Mouse (Mus musculus) midbrain, embryonic 16.5 days (tissue): ENCODE results near the gene Gm20388. TPM values are rescaled to one million over a fixed set of nuclear protein-coding genes. Genes with fewer than 3 reads are reported as not detected.

ENCODE experiments used
- ATAC-seq: fragments of 200-750 bp; cut with Nextera tagmentation; 2 replicates; pipeline ENCODE4 v1.8.0; 2017; ENCODE audit warnings: moderate TSS enrichment
- H3K27ac ChIP-seq: fragments of 300-500 bp; sonication (generic); 2 replicates; pipeline ENCODE4 v1.5.1; 2014; ENCODE audit warnings: mild to moderate bottlenecking, low read length, mixed read lengths
- H3K27me3 ChIP-seq: fragments of 300-500 bp; sonication (generic); 2 replicates; pipeline ENCODE4 v1.6.1; 2014; ENCODE audit warnings: low read depth, low read length, mixed read lengths; ENCODE audit not compliant: control insufficient read depth, insufficient read depth
- H3K36me3 ChIP-seq: fragments of 300-500 bp; sonication (generic); 2 replicates; pipeline ENCODE4 v1.6.1; 2014; ENCODE audit warnings: mild to moderate bottlenecking, low read length, moderate library complexity, mixed read lengths; ENCODE audit not compliant: control insufficient read depth, insufficient read depth
- H3K4me1 ChIP-seq: fragments of 300-500 bp; sonication (generic); 2 replicates; pipeline ENCODE4 v1.6.1; 2014; ENCODE audit warnings: mild to moderate bottlenecking, low read length, mixed read lengths; ENCODE audit not compliant: control insufficient read depth, insufficient read depth
- H3K4me2 ChIP-seq: fragments of 300-500 bp; sonication (generic); 2 replicates; pipeline ENCODE4 v1.6.1; 2014; ENCODE audit warnings: mild to moderate bottlenecking, low read length, mixed read lengths
- H3K4me3 ChIP-seq: fragments of 300-500 bp; sonication (generic); 2 replicates; pipeline ENCODE4 v1.5.1; 2014; ENCODE audit warnings: low read depth, mild to moderate bottlenecking, low read length, moderate library complexity, mixed read lengths
- H3K9ac ChIP-seq: fragments of 300-500 bp; sonication (generic); 2 replicates; pipeline ENCODE4 v1.6.1; 2014; ENCODE audit warnings: low read depth, low read length, mixed read lengths
- H3K9me3 ChIP-seq: fragments of 300-500 bp; sonication (generic); replicated peaks from 2 replicates; pipeline ENCODE4 v1.6.1; 2014; ENCODE audit warnings: mild to moderate bottlenecking, low read length, mixed read lengths; ENCODE audit not compliant: control insufficient read depth, poor library complexity, severe bottlenecking
- WGBS: fragments of 180-500 bp; shearing (Covaris S2); extraction: QIAGEN DNeasy Blood & Tissue Kit; methylation state at CpG from one replicate; pipeline ENCODE4 v1.1.7; 2014; 5-methylcytosine and 5-hydroxymethylcytosine counted together
- polyA plus RNA-seq: library from polyadenylated mRNA; unstranded; fragments of >200 nt; fragmentation: Nextera tagmentation; extraction: Ambion mirVana; gene quantifications from 2 replicates; pipeline ENCODE4 v1.2.1, GENCODE M21; 2015

Gm20388 gene
- polyA plus RNA-seq, 1 experiment from 2014 or later, result 7.5 TPM

GRCm38 (mm10) chr8:121172567-121172966, 1261.9 kb downstream of the Gm20388 start:
- H3K9ac ChIP-seq, result no peak overlapping the region
- H3K27ac ChIP-seq, result no peak overlapping the region
- no peaks in the 10 kb centered on the region for H3K27me3 ChIP-seq
- ATAC-seq, result no peak
- H3K4me3 ChIP-seq, result no peak overlapping the region
- H3K36me3 ChIP-seq, result no peaks in the 10 kb centered on the region
- no peaks in the 10 kb centered on the region for H3K4me1 ChIP-seq
- 87% methylated on average over 8 of the region's 8 CpGs for WGBS
- no peak overlapping the region for H3K4me2 ChIP-seq
- H3K9me3 ChIP-seq, result no peaks in the 10 kb centered on the region

- no peak for ATAC-seq
- WGBS, result 73% methylated on average over 10 of the region's 10 CpGs
- no peaks in the 10 kb centered on the region for H3K36me3 ChIP-seq
Observed at GRCm38 (mm10) chr8:121174178-121174577, 1263.5 kb downstream of the Gm20388 start.

GRCm38 (mm10) chr8:121174721-121175539, 1264.3 kb downstream of the Gm20388 start:
- Histone ChIP-seq H3K4me1 (no peaks in the 10 kb centered on the region), H3K4me2 (no peak overlapping the region), H3K4me3 (no peak overlapping the region), H3K9me3 (no peaks in the 10 kb centered on the region), H3K27ac (no peak overlapping the region), H3K36me3 (no peaks in the 10 kb centered on the region), H3K27me3 (no peaks in the 10 kb centered on the region), H3K9ac (no peak overlapping the region)
- no peak for ATAC-seq
- 68% methylated on average over 29 of the region's 30 CpGs for WGBS

More at GRCm38 (mm10) chr8:121174178-121174577, 1263.5 kb downstream of the Gm20388 start:
- no peak overlapping the region for H3K4me2 ChIP-seq
- no peaks in the 10 kb centered on the region for H3K4me1 ChIP-seq
- H3K27me3 ChIP-seq, result no peaks in the 10 kb centered on the region
- no peak overlapping the region for H3K4me3 ChIP-seq
- no peak overlapping the region for H3K27ac ChIP-seq
- no peak overlapping the region for H3K9ac ChIP-seq
- H3K9me3 ChIP-seq, result no peaks in the 10 kb centered on the region

GRCm38 (mm10) chr8:121175540-121176090, 1265.0 kb downstream of the Gm20388 start:
- ATAC-seq, result no peak
- Histone ChIP-seq H3K27me3 (no peaks in the 10 kb centered on the region), H3K9me3 (no peaks in the 10 kb centered on the region), H3K4me3 (no peak overlapping the region), H3K36me3 (no peaks in the 10 kb centered on the region), H3K4me1 (0 out of 2 replicates have a peak, but pooled peaks cover under 1% of the 10 kb centered on the region), H3K27ac (no peak overlapping the region), H3K9ac (no peak overlapping the region), H3K4me2 (no peak overlapping the region)
- 71% methylated on average over 8 of the region's 8 CpGs for WGBS

- 0 out of 2 replicates have a peak, but pooled peaks have one; percentile 58 for ATAC-seq
- no peak overlapping the region for H3K9ac ChIP-seq
- H3K4me1 ChIP-seq, result peaks cover 3% of the 10 kb centered on the region; the same call in 1 of the 2 replicates
- no peak overlapping the region for H3K4me2 ChIP-seq
- H3K27me3 ChIP-seq, result no peaks in the 10 kb centered on the region
- H3K9me3 ChIP-seq, result no peaks in the 10 kb centered on the region
- H3K36me3 ChIP-seq, result no peaks in the 10 kb centered on the region
- WGBS, result 38% methylated on average over 3 of the region's 3 CpGs
- no peak overlapping the region for H3K27ac ChIP-seq
- H3K4me3 ChIP-seq, result no peak overlapping the region
Observed at GRCm38 (mm10) chr8:121176291-121176690, 1265.7 kb downstream of the Gm20388 start.

- H3K27me3 ChIP-seq, result no peaks in the 10 kb centered on the region
- no peak overlapping the region for H3K27ac ChIP-seq
- no peaks in the 10 kb centered on the region for H3K9me3 ChIP-seq
- no peak overlapping the region for H3K4me2 ChIP-seq
- peaks cover 3% of the 10 kb centered on the region; the same call in 1 of the 2 replicates for H3K4me1 ChIP-seq
- no peak for ATAC-seq
- no peak overlapping the region for H3K9ac ChIP-seq
- 40% methylated on average over 21 of the region's 21 CpGs for WGBS
- H3K36me3 ChIP-seq, result no peaks in the 10 kb centered on the region
- no peak overlapping the region for H3K4me3 ChIP-seq
Observed at GRCm38 (mm10) chr8:121180474-121181284, 1270.0 kb downstream of the Gm20388 start.

GRCm38 (mm10) chr8:121181285-121181884, 1270.7 kb downstream of the Gm20388 start:
- no peak overlapping the region for H3K27ac ChIP-seq
- no peaks in the 10 kb centered on the region for H3K27me3 ChIP-seq
- no peak overlapping the region for H3K4me2 ChIP-seq
- no peak overlapping the region for H3K9ac ChIP-seq
- no peak overlapping the region for H3K4me3 ChIP-seq
- 69% methylated on average over 10 of the region's 10 CpGs for WGBS
- H3K4me1 ChIP-seq, result peaks cover 3% of the 10 kb centered on the region; the same call in 1 of the 2 replicates
- no peaks in the 10 kb centered on the region for H3K36me3 ChIP-seq
- no peak for ATAC-seq
- H3K9me3 ChIP-seq, result no peaks in the 10 kb centered on the region

GRCm38 (mm10) chr8:121187491-121188364, 1277.1 kb downstream of the Gm20388 start:
- no peak overlapping the region for H3K27ac ChIP-seq
- ATAC-seq, result no peak
- H3K36me3 ChIP-seq, result no peaks in the 10 kb centered on the region
- WGBS, result 80% methylated on average over 15 of the region's 15 CpGs
- H3K4me3 ChIP-seq, result no peak overlapping the region
- no peak overlapping the region for H3K4me2 ChIP-seq
- no peaks in the 10 kb centered on the region for H3K27me3 ChIP-seq
- H3K9me3 ChIP-seq, result no peaks in the 10 kb centered on the region
- H3K4me1 ChIP-seq, result no peaks in the 10 kb centered on the region
- H3K9ac ChIP-seq, result no peak overlapping the region
